Mouse (Mus musculus): ENCODE data around the gene Zfp839. TPM values are rescaled to one million over a fixed set of nuclear protein-coding genes. Genes with fewer than 3 reads are reported as not detected.

Zfp839 gene
- polyA plus RNA-seq (2014; fragmentation: Illumina TruSeq; extraction: RNeasy Lipid Tissue Mini Kit (QIAGEN cat#74804); ENCODE audit: low read depth, low replicate concordance): 11.1 TPM

DNA sequence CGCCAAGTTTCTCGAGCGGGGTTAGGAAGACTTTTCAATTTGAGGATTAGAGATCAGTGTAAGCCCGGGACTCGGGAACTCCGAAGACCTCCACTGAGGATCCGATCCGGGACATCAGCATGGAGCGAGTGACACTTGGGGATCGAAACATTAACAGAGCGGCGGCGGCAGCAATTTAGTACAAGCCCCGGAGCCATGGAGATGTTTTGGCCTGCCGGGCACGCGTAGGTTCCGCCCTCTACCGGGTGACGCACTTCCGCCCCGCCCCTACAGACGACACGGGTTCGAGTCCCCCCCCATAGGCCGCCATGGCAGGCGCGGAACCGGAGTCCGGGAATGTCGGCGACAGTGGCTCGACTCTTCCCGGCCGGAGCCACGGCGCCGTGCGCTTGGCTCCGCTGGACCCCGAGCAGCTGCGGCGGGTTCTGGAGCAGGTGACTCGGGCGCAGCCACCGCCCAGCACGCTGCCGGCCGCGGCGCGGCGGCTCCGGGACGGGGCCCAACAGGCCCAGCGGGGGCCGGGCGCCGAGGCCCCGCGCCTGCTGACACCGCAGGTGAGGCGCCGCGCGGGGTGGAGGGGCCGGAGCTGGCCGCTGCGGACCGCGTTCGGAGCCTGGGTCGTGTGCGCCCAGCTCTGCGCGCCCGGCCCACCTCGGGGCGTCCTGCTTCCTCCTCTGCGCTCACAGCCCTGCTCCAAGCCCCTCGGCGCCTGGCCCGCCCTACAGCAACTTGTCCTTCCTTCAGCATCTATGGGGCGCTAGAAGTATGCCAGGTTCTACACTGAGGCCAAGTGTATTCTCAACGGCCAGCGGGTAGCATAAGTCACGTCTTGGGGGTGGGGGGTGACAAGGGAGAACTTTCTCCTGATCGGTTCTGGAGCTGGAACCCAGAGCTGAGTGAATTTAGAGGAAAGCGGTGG is at the start of gene Zfp839:
Gene Zfp839, plus strand, starts transcription at position 244 of the 919 bp plus-strand sequence.

DNA sequence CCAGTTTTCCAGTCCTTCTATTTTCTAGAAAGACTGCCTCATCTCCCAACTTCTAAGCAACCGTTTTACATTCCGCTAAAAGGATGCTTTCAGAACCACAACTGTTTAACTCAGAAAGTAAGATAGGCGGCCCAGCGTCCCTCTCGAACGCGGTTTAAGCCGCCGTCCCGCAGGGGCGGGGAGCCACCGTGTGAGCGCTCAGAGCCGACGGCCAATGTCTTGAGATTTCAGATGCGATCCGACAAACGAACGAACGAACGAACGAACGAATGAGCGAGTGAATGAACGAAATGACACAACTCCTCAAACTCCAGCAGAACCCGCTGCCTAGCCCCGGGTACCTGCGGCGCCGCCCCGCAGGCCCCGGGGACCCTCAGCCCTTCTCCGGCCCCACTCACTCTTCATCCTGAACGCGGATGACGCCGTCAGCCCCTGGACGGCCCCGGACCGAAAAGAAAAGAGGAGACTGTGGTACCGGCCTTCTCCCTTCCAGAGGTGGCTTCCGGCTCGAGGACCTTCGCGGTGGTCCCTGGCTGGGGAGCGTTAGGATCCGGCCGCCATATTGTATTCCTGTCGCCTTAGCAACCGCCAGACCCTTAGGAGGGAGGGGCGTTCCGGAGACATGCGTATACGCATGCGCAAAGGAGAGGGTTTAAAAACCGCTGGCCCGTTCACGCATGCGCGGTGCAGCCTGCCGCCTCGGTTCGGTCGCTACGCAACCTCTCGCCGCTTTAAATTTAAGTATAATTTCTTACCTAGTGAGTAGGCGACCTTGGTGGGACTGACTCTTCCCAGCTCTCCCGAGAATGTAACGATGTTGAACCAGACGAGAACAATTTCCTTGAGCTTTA is 9.5 kb upstream of the Zfp839 start, which contains the start of gene Mok:
Gene Mok, minus strand, starts transcription at position 592 of the 851 bp plus-strand sequence.

DNA sequence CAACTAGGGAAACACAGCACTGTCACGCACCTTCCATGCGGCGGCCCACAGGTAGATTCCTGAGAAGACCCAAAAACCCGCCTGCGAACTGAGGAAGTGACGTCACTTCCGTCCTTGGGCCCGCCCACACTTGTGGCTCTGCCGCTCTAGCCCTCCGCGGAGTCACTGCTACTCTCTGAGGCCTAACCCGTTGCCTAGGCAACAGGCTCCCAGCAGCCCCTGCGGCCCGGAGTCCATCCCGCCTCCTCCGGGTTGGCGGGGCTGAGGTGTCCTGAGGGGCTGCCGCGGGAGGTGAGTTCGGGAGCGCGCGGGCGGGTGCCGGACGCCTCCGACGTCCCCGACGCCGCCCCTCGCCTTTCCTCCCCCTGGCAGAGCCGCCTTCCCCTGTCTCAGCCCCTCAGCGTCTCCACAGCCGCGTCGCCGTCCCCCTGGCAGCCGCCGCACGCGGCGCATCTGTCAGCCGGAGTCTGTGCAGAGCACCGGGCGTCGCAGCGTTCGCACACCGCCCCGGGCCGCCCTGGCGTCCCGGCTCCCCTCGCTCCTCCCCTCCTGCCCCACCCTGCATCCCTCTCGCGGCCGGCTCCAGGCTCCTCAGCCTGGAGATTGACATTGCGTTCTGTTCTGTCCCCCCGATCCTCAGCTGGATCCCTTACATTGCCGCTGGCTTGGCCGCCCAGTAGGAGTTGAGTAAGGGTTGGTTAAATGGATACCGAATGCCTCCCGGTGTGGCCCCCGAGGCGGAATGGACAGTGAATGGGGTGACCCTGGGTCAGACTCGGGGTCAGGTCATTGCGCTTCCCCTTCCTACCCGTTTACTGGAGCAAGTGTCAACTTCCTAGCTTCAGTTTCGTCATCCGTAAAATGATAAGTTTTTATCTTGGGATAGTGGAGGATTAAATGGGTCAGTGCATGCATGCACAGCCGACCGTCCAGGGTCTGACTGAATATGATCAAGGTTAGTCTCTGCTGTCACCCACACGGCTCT is 39.3 kb downstream of the Zfp839 start, which contains the start of the genes Cinp and Tecpr2:
Gene Cinp, minus strand, starts transcription at position 110 of the 985 bp plus-strand sequence.
Gene Tecpr2, plus strand, starts transcription at position 229 of the 985 bp plus-strand sequence.

Other genes starting within 250 kb of the Zfp839 start
- gene Dync1h1, start 248.8 kb upstream of the Zfp839 start, polyA plus RNA-seq (2014; fragmentation: Illumina TruSeq; extraction: RNeasy Lipid Tissue Mini Kit (QIAGEN cat#74804); ENCODE audit: low read depth, low replicate concordance): 117 TPM
- gene 1700001K19Rik, start 167.6 kb upstream of the Zfp839 start, polyA plus RNA-seq (2014; fragmentation: Illumina TruSeq; extraction: RNeasy Lipid Tissue Mini Kit (QIAGEN cat#74804); ENCODE audit: low read depth, low replicate concordance): 9.1 TPM
- gene Hsp90aa1, start 147.5 kb upstream of the Zfp839 start, polyA plus RNA-seq (2014; fragmentation: Illumina TruSeq; extraction: RNeasy Lipid Tissue Mini Kit (QIAGEN cat#74804); ENCODE audit: low read depth, low replicate concordance): 174 TPM
- 20.6 TPM for gene Wdr20, start 112.3 kb upstream of the Zfp839 start, polyA plus RNA-seq (2014; fragmentation: Illumina TruSeq; extraction: RNeasy Lipid Tissue Mini Kit (QIAGEN cat#74804); ENCODE audit: low read depth, low replicate concordance)
- gene Mok, start 9.3 kb upstream of the Zfp839 start, polyA plus RNA-seq (2014; fragmentation: Illumina TruSeq; extraction: RNeasy Lipid Tissue Mini Kit (QIAGEN cat#74804); ENCODE audit: low read depth, low replicate concordance): 5.6 TPM
- 40.6 TPM for gene Cinp, start 38.9 kb downstream of the Zfp839 start, polyA plus RNA-seq (2014; fragmentation: Illumina TruSeq; extraction: RNeasy Lipid Tissue Mini Kit (QIAGEN cat#74804); ENCODE audit: low read depth, low replicate concordance)
- 5.4 TPM for gene Tecpr2, start 39.0 kb downstream of the Zfp839 start, polyA plus RNA-seq (2014; fragmentation: Illumina TruSeq; extraction: RNeasy Lipid Tissue Mini Kit (QIAGEN cat#74804); ENCODE audit: low read depth, low replicate concordance)
- gene Ankrd9, start 128.8 kb downstream of the Zfp839 start, polyA plus RNA-seq (2014; fragmentation: Illumina TruSeq; extraction: RNeasy Lipid Tissue Mini Kit (QIAGEN cat#74804); ENCODE audit: low read depth, low replicate concordance): 9.1 TPM
- gene Rcor1, start 189.1 kb downstream of the Zfp839 start, polyA plus RNA-seq (2014; fragmentation: Illumina TruSeq; extraction: RNeasy Lipid Tissue Mini Kit (QIAGEN cat#74804); ENCODE audit: low read depth, low replicate concordance): 21.3 TPM